Mouse (Mus musculus) neural tube, embryonic 11.5 days (tissue): ENCODE data around the gene Gm21858. TPM values are rescaled to one million over a fixed set of nuclear protein-coding genes. Genes with fewer than 3 reads are reported as not detected.
"Not testable (repeated sequence)": the region's sequence is repeated elsewhere in the genome, so short reads cannot be mapped to it uniquely, and the experiment has no call there.

Source experiments
- ATAC-seq: fragments of 200-750 bp; cut with Nextera tagmentation; 2 replicates; pipeline ENCODE4 v1.8.0; 2017; ENCODE audit warnings: moderate number of reproducible peaks, mild to moderate bottlenecking, moderate TSS enrichment, moderate library complexity; ENCODE audit not compliant: insufficient read depth, low FRiP score, low TSS enrichment
- DNase-seq: peaks from one replicate; pipeline ENCODE4 v3.0.0-alpha.2; 2015; ENCODE audit warnings: low spot score
- H3K27ac ChIP-seq: fragments of 300-500 bp; sonication (generic); 2 replicates; pipeline ENCODE4 v1.5.1; 2014; ENCODE audit warnings: low read depth, mild to moderate bottlenecking, low read length
- H3K27me3 ChIP-seq: fragments of 300-500 bp; sonication (generic); 2 replicates; pipeline ENCODE4 v1.6.1; 2014; ENCODE audit warnings: mild to moderate bottlenecking, low read length, mixed read lengths; ENCODE audit not compliant: control insufficient read depth, insufficient read depth
- H3K36me3 ChIP-seq: fragments of 300-500 bp; sonication (generic); 2 replicates; pipeline ENCODE4 v1.6.1; 2014; ENCODE audit warnings: mild to moderate bottlenecking, low read length, moderate library complexity, mixed read lengths; ENCODE audit not compliant: control insufficient read depth, insufficient read depth
- H3K4me1 ChIP-seq: fragments of 300-500 bp; sonication (generic); 2 replicates; pipeline ENCODE4 v1.6.1; 2014; ENCODE audit warnings: low read length, mixed read lengths; ENCODE audit not compliant: control insufficient read depth, insufficient read depth
- H3K4me2 ChIP-seq: fragments of 300-500 bp; sonication (generic); 2 replicates; pipeline ENCODE4 v1.6.1; 2014; ENCODE audit warnings: low read depth, mild to moderate bottlenecking, moderate library complexity
- H3K4me3 ChIP-seq: fragments of 300-500 bp; sonication (generic); 2 replicates; pipeline ENCODE4 v1.5.1; 2014; ENCODE audit warnings: low read depth, low read length
- H3K9ac ChIP-seq: fragments of 300-500 bp; sonication (generic); 2 replicates; pipeline ENCODE4 v1.6.1; 2014; ENCODE audit warnings: mild to moderate bottlenecking, low read length
- H3K9me3 ChIP-seq: fragments of 300-500 bp; sonication (generic); 2 replicates; pipeline ENCODE4 v1.6.1; 2016; ENCODE audit warnings: low read length; ENCODE audit not compliant: control insufficient read depth
- WGBS: fragments of 180-500 bp; shearing (Covaris S2); extraction: QIAGEN DNeasy Blood & Tissue Kit; methylation state at CpG from one replicate; pipeline ENCODE4 v1.1.7; 2014; 5-methylcytosine and 5-hydroxymethylcytosine counted together
- polyA plus RNA-seq: library from polyadenylated mRNA; unstranded; fragments of >200 nt; fragmentation: Nextera tagmentation; extraction: Ambion mirVana; gene quantifications from 2 replicates; pipeline ENCODE4 v1.2.1, GENCODE M21; 2014

Gm21858 gene
- polyA plus RNA-seq = not detected in 2 replicates

DNA sequence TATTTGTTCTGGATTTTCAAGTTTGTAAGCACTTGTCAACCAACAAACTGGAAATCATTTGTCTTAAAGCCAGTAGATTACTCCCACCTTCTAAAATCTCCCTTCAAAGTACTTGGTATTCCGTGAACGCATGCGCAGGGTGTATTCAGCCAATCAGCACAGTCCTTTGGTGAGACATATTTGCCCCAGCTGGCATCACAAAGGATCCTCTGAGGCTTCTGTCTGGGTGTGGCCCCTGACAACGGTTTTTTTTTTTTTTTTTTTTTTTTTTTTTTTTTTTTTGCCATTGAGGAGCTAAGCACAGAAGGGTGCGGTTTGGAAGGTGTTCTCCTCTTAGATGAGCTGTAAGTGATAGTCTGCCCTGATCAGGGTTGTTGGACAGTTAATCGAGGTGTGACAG, at the start of gene Gm21858:
Gene Gm21858, plus strand, starts transcription at position 301 of the 400 bp plus-strand sequence.
- H3K27me3 ChIP-seq, H3K9me3 ChIP-seq, H3K36me3 ChIP-seq, ATAC-seq, H3K27ac ChIP-seq, H3K9ac ChIP-seq, H3K4me1 ChIP-seq, H3K4me2 ChIP-seq, H3K4me3 ChIP-seq, DNase-seq: not testable (repeated sequence)
- WGBS = no CpG with 5 or more reads among the region's 6 CpGs
